In genomic region chr8:9458614-9459013, GRCm38 (mm10) we compare ENCODE assay signal across 22 mouse cellular contexts.
A peak's percentile ranks its signal among the peaks of the same experiment; 100 is the strongest.
DNase-seq lines count a peak whose midpoint lies in the region; ATAC-seq and TF ChIP-seq lines count a peak whose summit lies in the region.
"Had no signal": no experiment of that assay in that cellular context is flagged by ENCODE, and none has a peak within 500 bp of the region (broad histone marks: within the 10 kb centered on the region; RNA-seq: fewer than 3 reads in every experiment).

No protein-coding gene starts in this region.

- H3K27ac ChIP-seq in hindbrain, embryonic 16.5 days (ENCODE audit: low read depth, low read length): no peak overlapping the region
- H3K27ac ChIP-seq in hindbrain, embryonic 11.5 days (ENCODE audit: low read depth, low read length): no peak overlapping the region
- H3K27ac ChIP-seq in neural tube, embryonic 12.5 days: no peak overlapping the region
- peak overlapping the region; percentile 82 for H3K27ac ChIP-seq in testis, adult 2 months (ENCODE audit: control insufficient read depth, insufficient read depth, low read depth, low read length)

- no peaks in the 10 kb centered on the region for H3K27me3 ChIP-seq in hindbrain, embryonic 16.5 days (replicated peaks; ENCODE audit: control insufficient read depth, insufficient read depth, low read length)
- no peaks in the 10 kb centered on the region for H3K27me3 ChIP-seq in hindbrain, embryonic 11.5 days (ENCODE audit: control insufficient read depth, insufficient read depth, low read length)
- no peaks in the 10 kb centered on the region for H3K27me3 ChIP-seq in neural tube, embryonic 12.5 days (replicated peaks)
- no peaks in the 10 kb centered on the region for H3K27me3 ChIP-seq in testis, adult 2 months (ENCODE audit: control insufficient read depth, insufficient read depth, low read length)
- H3K27me3 ChIP-seq: CH12.LX had no signal

- H3K9me3 ChIP-seq in hindbrain, embryonic 16.5 days (ENCODE audit: control insufficient read depth, low read length): no peaks in the 10 kb centered on the region
- H3K9me3 ChIP-seq in hindbrain, embryonic 11.5 days (ENCODE audit: control insufficient read depth, low read length): no peaks in the 10 kb centered on the region
- no peaks in the 10 kb centered on the region for H3K9me3 ChIP-seq in neural tube, embryonic 12.5 days
- H3K9me3 ChIP-seq: G1E had no signal

- no peak overlapping the region for H3K9ac ChIP-seq in hindbrain, embryonic 16.5 days (ENCODE audit: low read depth, low read length)
- H3K9ac ChIP-seq in hindbrain, embryonic 11.5 days (ENCODE audit: low read depth, low read length): no peak overlapping the region
- no peak overlapping the region for H3K9ac ChIP-seq in neural tube, embryonic 12.5 days

- TF ChIP-seq POLR2A in testis, adult 2 months (IDR thresholded peaks at IDR 0.05; ENCODE audit: control insufficient read depth, low read depth, low read length): no peak

- 61% methylated on average over 11 of the region's 11 CpGs for WGBS in hindbrain, embryonic 16.5 days
- 62% methylated on average over 11 of the region's 11 CpGs for WGBS in hindbrain, embryonic 11.5 days
- 56% methylated on average over 11 of the region's 11 CpGs for WGBS in neural tube, embryonic 12.5 days

- peak; percentile 6 for DNase-seq in embryo, embryonic 10.5 days (ENCODE audit: low spot score)
- DNase-seq in embryo, embryonic 11 days: no peak
- DNase-seq in hindbrain, embryonic 11.5 days (ENCODE audit: low spot score): no peak
- DNase-seq in neural tube, embryonic 10.5 days (ENCODE audit: extremely low spot score, low spot score): no peak
- no peak for DNase-seq in testis, postnatal 14 days (ENCODE audit: low spot score)
- DNase-seq: adrenal gland, adult 2 months; adrenal gland, adult 8-10 months; adrenal gland, postnatal 10 days; adrenal gland, postnatal 14 days; adrenal gland, postnatal 25 days; adrenal gland, postnatal 36 days; B cell, adult 2 months; cerebellum, adult 11 months; cerebellum, adult 11-12 months had no signal

- H3K4me3 ChIP-seq in hindbrain, embryonic 16.5 days (ENCODE audit: low read length): no peak overlapping the region
- H3K4me3 ChIP-seq in hindbrain, embryonic 11.5 days (ENCODE audit: low read depth, low read length): no peak overlapping the region
- H3K4me3 ChIP-seq in neural tube, embryonic 12.5 days: no peak overlapping the region
- H3K4me3 ChIP-seq in testis, adult 2 months (ENCODE audit: control insufficient read depth, low read depth, low read length): peak overlapping the region; percentile 75

- ATAC-seq in hindbrain, embryonic 16.5 days: peak; percentile 67; the same call in 1 of the 2 replicates
- ATAC-seq in hindbrain, embryonic 11.5 days (ENCODE audit: low FRiP score): no peak
- 0 out of 2 replicates have a peak, but pooled peaks have one; percentile 53 for ATAC-seq in neural tube, embryonic 12.5 days (ENCODE audit: low FRiP score, low read depth)
- ATAC-seq: activated CD4-positive, CD25-positive, alpha-beta regulatory T cell, adult 4 months; CD4-positive, CD25-positive, alpha-beta regulatory T cell, adult 4 months; Patski had no signal

- no peak for TF ChIP-seq CTCF in testis, adult 2 months (IDR thresholded peaks at IDR 0.05; ENCODE audit: control insufficient read depth, insufficient read depth, insufficient replicate concordance, low read depth, low read length)

- no peak overlapping the region for H3K4me2 ChIP-seq in hindbrain, embryonic 16.5 days (ENCODE audit: low read length)
- H3K4me2 ChIP-seq in hindbrain, embryonic 11.5 days (replicated peaks; ENCODE audit: low read depth, low read length): no peak overlapping the region
- H3K4me2 ChIP-seq in neural tube, embryonic 12.5 days (replicated peaks): no peak overlapping the region

- no peaks in the 10 kb centered on the region for H3K4me1 ChIP-seq in hindbrain, embryonic 16.5 days (ENCODE audit: control insufficient read depth, insufficient read depth, low read depth, low read length)
- no peaks in the 10 kb centered on the region for H3K4me1 ChIP-seq in hindbrain, embryonic 11.5 days (replicated peaks; ENCODE audit: control insufficient read depth, insufficient read depth, low read length)
- no peaks in the 10 kb centered on the region for H3K4me1 ChIP-seq in neural tube, embryonic 12.5 days
- peaks cover 5% of the 10 kb centered on the region for H3K4me1 ChIP-seq in testis, adult 2 months (ENCODE audit: control insufficient read depth, insufficient read depth, low read length)

- H3K36me3 ChIP-seq in hindbrain, embryonic 16.5 days (ENCODE audit: control insufficient read depth, insufficient read depth, low read length): no peaks in the 10 kb centered on the region
- H3K36me3 ChIP-seq in hindbrain, embryonic 11.5 days (ENCODE audit: control insufficient read depth, insufficient read depth, low read length): no peaks in the 10 kb centered on the region
- no peaks in the 10 kb centered on the region for H3K36me3 ChIP-seq in neural tube, embryonic 12.5 days
- no peaks in the 10 kb centered on the region for H3K36me3 ChIP-seq in testis, adult 2 months (ENCODE audit: control insufficient read depth, insufficient read depth, low read length)
- H3K36me3 ChIP-seq: G1E had no signal
